Mouse (Mus musculus) CH12.LX (cell line): ENCODE results near the gene Apeh. TPM values are rescaled to one million over a fixed set of nuclear protein-coding genes. Genes with fewer than 3 reads are reported as not detected.
A peak's percentile ranks its signal among the peaks of the same experiment; 100 is the strongest.

Experiments used
- DNase-seq: peaks from one replicate; pipeline ENCODE4 v3.0.0-alpha.2; 2013; ENCODE audit errors: extremely low read depth
- H3K27ac ChIP-seq: 2 replicates; pipeline ENCODE4 v1.5.1; 2012; ENCODE audit warnings: low read depth, mild to moderate bottlenecking, control low read depth, moderate library complexity; ENCODE audit not compliant: insufficient read depth
- H3K27me3 ChIP-seq: replicated peaks from 2 replicates; pipeline ENCODE3; 2012; ENCODE audit warnings: inconsistent platforms
- H3K36me3 ChIP-seq, 2 experiments: replicated peaks in 1 of 2; 2 replicates each; pipeline versions ENCODE3 to v1.6.1; 2012; ENCODE audit warnings: inconsistent platforms in 1 of 2, low read length in 1 of 2, mild to moderate bottlenecking in 1 of 2, mixed read lengths in 1 of 2, moderate library complexity in 1 of 2; ENCODE audit not compliant: control insufficient read depth in 1 of 2, insufficient read depth in 1 of 2
- H3K4me1 ChIP-seq, 2 experiments: 2 replicates each; pipeline ENCODE4 v1.6.1; 2012; ENCODE audit warnings: inconsistent platforms in 1 of 2, moderate library complexity in 1 of 2; ENCODE audit not compliant: insufficient read depth in 2 of 2, control insufficient read depth in 1 of 2
- H3K4me2 ChIP-seq: 2 replicates; pipeline ENCODE4 v1.6.1; 2012; ENCODE audit warnings: low read depth, mild to moderate bottlenecking, control low read depth; ENCODE audit not compliant: poor library complexity, insufficient read depth, severe bottlenecking
- H3K4me3 ChIP-seq, 3 experiments: fragments of 150-350 bp in 1 of 3; sonication (generic) in 1 of 3; replicated peaks in 1 of 3; 2 replicates each; pipeline versions ENCODE3 to v1.5.1; 2011 to 2012; ENCODE audit warnings: low read depth in 2 of 3, low read length in 2 of 3, mild to moderate bottlenecking in 2 of 3, moderate library complexity in 2 of 3, control low read depth in 1 of 3, improper control_type of control experiment in 1 of 3, inconsistent platforms in 1 of 3, mixed read lengths in 1 of 3; ENCODE audit not compliant: poor library complexity in 1 of 3
- H3K79me2 ChIP-seq: replicated peaks from 2 replicates; pipeline ENCODE4 v1.6.1; 2012; ENCODE audit warnings: mild to moderate bottlenecking, moderate library complexity; ENCODE audit not compliant: control insufficient read depth, poor library complexity, insufficient read depth, severe bottlenecking; ENCODE audit errors: extremely low read depth
- H3K9ac ChIP-seq: 2 replicates; pipeline ENCODE4 v1.6.1; 2012; ENCODE audit warnings: low read depth, mild to moderate bottlenecking, control low read depth, moderate library complexity; ENCODE audit not compliant: insufficient read depth
- H3K9me3 ChIP-seq: replicated peaks from 2 replicates; pipeline ENCODE3; 2012; ENCODE audit warnings: low read length, inconsistent platforms, mixed read lengths
- BHLHE40 ChIP-seq: IDR thresholded peaks from 2 replicates; pipeline ENCODE4 v1.6.1; 2011; ENCODE audit warnings: mild to moderate bottlenecking, low read depth, low read length, improper control_type of control experiment
- CHD1 ChIP-seq: IDR thresholded peaks from 2 replicates; pipeline ENCODE4 v1.6.1; 2012; ENCODE audit warnings: low read depth, low read length, improper control_type of control experiment, inconsistent platforms
- CTCF ChIP-seq, 2 experiments: IDR thresholded peaks in 1 of 2; conservative IDR thresholded peaks in 1 of 2; 2 replicates each; pipeline ENCODE4 v1.5.1; 2011 to 2012; ENCODE audit warnings: low read depth in 2 of 2, low read length in 2 of 2, improper control_type of control experiment in 1 of 2, inconsistent platforms in 1 of 2, mild to moderate bottlenecking in 1 of 2, moderate library complexity in 1 of 2
- E2F4 ChIP-seq: IDR thresholded peaks from 2 replicates; pipeline ENCODE4 v1.6.1; 2011; ENCODE audit warnings: low read depth, low read length, improper control_type of control experiment; ENCODE audit not compliant: insufficient replicate concordance
- ETS1 ChIP-seq: conservative IDR thresholded peaks from 2 replicates; pipeline ENCODE4 v1.6.1; 2012; ENCODE audit warnings: low read depth, mild to moderate bottlenecking, inconsistent platforms, low read length, improper control_type of control experiment, moderate library complexity
- GABPA ChIP-seq: IDR thresholded peaks from 2 replicates; pipeline ENCODE4 v1.6.1; 2012; ENCODE audit warnings: low read depth, low read length, improper control_type of control experiment, inconsistent platforms; ENCODE audit not compliant: insufficient replicate concordance
- HCFC1 ChIP-seq: IDR thresholded peaks from 2 replicates; pipeline ENCODE4 v1.6.1; 2012; ENCODE audit warnings: low read depth, mild to moderate bottlenecking, inconsistent platforms, low read length, improper control_type of control experiment
- MAFK ChIP-seq: IDR thresholded peaks from 2 replicates; pipeline ENCODE4 v1.6.1; 2011; ENCODE audit warnings: low read length, improper control_type of control experiment; ENCODE audit not compliant: insufficient replicate concordance
- MAX ChIP-seq: IDR thresholded peaks from 2 replicates; pipeline ENCODE4 v1.6.1; 2011; ENCODE audit warnings: low read length, improper control_type of control experiment
- MAZ ChIP-seq: IDR thresholded peaks from 2 replicates; pipeline ENCODE4 v1.6.1; 2012; ENCODE audit warnings: low read depth, mild to moderate bottlenecking, inconsistent platforms, low read length, improper control_type of control experiment, moderate library complexity
- MEF2A ChIP-seq: IDR thresholded peaks from 2 replicates; pipeline ENCODE4 v1.6.1; 2014; ENCODE audit warnings: low read depth, mild to moderate bottlenecking, inconsistent platforms, low read length, improper control_type of control experiment, borderline replicate concordance
- MXI1 ChIP-seq: IDR thresholded peaks from 2 replicates; pipeline ENCODE4 v1.6.1; 2011; ENCODE audit warnings: mild to moderate bottlenecking, low read depth, low read length, improper control_type of control experiment
- PAX5 ChIP-seq: IDR thresholded peaks from 2 replicates; pipeline ENCODE4 v1.6.1; 2012; ENCODE audit warnings: low read length, inconsistent platforms, mixed read lengths
- POLR2A ChIP-seq: IDR thresholded peaks from 2 replicates; pipeline ENCODE4 v1.6.1; 2011; ENCODE audit warnings: low read depth, mild to moderate bottlenecking, improper control_type of control experiment, low read length
- POLR2AphosphoS2 ChIP-seq: IDR thresholded peaks from 2 replicates; pipeline ENCODE4 v1.6.1; 2011; ENCODE audit warnings: low read depth, low read length, improper control_type of control experiment
- RCOR1 ChIP-seq: conservative IDR thresholded peaks from 2 replicates; pipeline ENCODE4 v1.6.1; 2012; ENCODE audit warnings: low read depth, mild to moderate bottlenecking, inconsistent platforms, low read length, improper control_type of control experiment
- SMC3 ChIP-seq: IDR thresholded peaks from 2 replicates; pipeline ENCODE4 v1.6.1; 2011; ENCODE audit warnings: low read depth, low read length, improper control_type of control experiment
- UBTF ChIP-seq: IDR thresholded peaks from 2 replicates; pipeline ENCODE4 v1.6.1; 2012; ENCODE audit warnings: low read depth, mild to moderate bottlenecking, inconsistent platforms, low read length, improper control_type of control experiment, moderate library complexity
- USF1 ChIP-seq: IDR thresholded peaks from 2 replicates; pipeline ENCODE4 v1.6.1; 2014; ENCODE audit warnings: low read depth, mild to moderate bottlenecking, inconsistent platforms, low read length, improper control_type of control experiment
- USF2 ChIP-seq: conservative IDR thresholded peaks from 2 replicates; pipeline ENCODE4 v1.6.1; 2011; ENCODE audit warnings: low read depth, low read length, improper control_type of control experiment
- ZMIZ1 ChIP-seq: IDR thresholded peaks from 2 replicates; pipeline ENCODE4 v1.6.1; 2012; ENCODE audit warnings: low read depth, mild to moderate bottlenecking, inconsistent platforms, low read length, improper control_type of control experiment
- ZNF384 ChIP-seq: IDR thresholded peaks from 2 replicates; pipeline ENCODE4 v1.6.1; 2012; ENCODE audit warnings: low read depth, low read length, improper control_type of control experiment, inconsistent platforms
- dilution Hi-C: fragments of 300-500 bp; cut with MboI; formaldehyde crosslinking; loops from 2 replicates; pipeline ENCODE4 v1.14.3; 2020; ENCODE audit warnings: low sequenced_read_pairs; ENCODE audit not compliant: extremely low pct_unique_long_range_greater_than_20kb, extremely low pct_ligation_motif_present
- in situ Hi-C: fragments of 300-500 bp; cut with MboI; formaldehyde crosslinking; loops from 3 replicates; pipeline ENCODE4 v1.14.3; 2019; ENCODE audit warnings: low sequenced_read_pairs, low pct_ligation_motif_present, low pct_unique_long_range_greater_than_20kb, mixed read lengths
- polyA plus RNA-seq: library from polyadenylated mRNA; unstranded; fragments of >175 nt; gene quantifications from 2 replicates; pipeline ENCODE4 v1.2.1, GENCODE M21; 2012; ENCODE audit warnings: low read depth; ENCODE audit not compliant: insufficient read length
- total RNA-seq, 2 experiments: library from RNA; depleted of rRNA; stranded (reverse); fragments of 300-350 nt in 1 of 2; fragments of >200 nt in 1 of 2; gene quantifications; 2 replicates each; pipeline ENCODE4 v1.2.3; 2012 to 2014

Apeh gene
- total and polyA plus RNA-seq, 3 experiments = 36.2 to 69.5 (median 53.2) TPM

GRCm38 (mm10) chr9:108128248-108128647 lies 33.8 kb upstream of the Apeh start:
- Histone ChIP-seq H3K4me1 (peaks cover 27 to 57% of the 10 kb centered on the region in 2 experiments), H3K79me2 (no peaks in the 10 kb centered on the region), H3K27ac (no peak overlapping the region), H3K36me3 (no peaks in the 10 kb centered on the region), H3K27me3 (peaks cover 6% of the 10 kb centered on the region), H3K9ac (no peak overlapping the region), H3K4me3 (no peak overlapping the region), H3K9me3 (no peaks in the 10 kb centered on the region), H3K4me2 (no peak overlapping the region)
- dilution Hi-C loops = no loop called here
- TF ChIP-seq ETS1 (0 out of 2 replicates have a peak, but pooled peaks have one; percentile 21), MEF2A (0 out of 2 replicates have a peak, but pooled peaks have one; percentile 24), MAZ (no peak)
- in situ Hi-C loops = no loop called here
- no peak for DNase-seq

DNA sequence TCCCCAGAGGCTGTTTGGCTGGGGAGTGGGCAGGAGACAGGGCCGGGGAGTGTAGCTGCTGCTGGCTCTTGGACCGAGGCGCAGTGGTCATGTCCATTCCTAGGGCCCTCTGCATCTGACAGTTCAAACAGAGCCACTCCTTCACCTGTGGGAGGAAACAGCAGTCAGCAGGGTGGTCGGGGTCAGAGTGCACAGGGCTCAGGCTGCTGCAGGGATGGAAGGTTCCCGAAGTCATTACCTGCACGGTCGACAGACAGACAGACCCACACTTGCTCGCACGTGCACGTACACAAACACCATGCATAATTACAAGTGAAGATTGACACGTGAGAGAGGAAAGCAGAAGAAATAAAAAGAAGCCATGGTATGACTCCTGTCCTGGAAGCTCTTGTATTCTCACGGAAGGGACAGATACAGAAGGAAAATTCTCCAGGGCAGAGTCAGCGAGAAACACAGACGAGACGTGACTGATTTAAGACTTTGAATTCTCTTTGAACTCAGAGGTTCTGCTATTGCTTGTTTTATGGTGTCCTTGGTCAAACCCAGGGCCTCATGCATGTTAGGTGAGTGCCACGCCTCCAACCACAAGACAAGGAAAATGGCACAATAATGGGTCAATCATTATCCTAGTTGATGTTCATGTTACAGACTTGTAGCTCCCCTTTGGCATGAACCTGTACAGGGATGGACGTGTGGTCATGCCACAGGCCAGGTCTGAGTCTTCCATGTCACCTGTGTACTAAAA lies 32.2 kb upstream of the Apeh start:
- H3K4me1 ChIP-seq = peaks cover 28 to 69% of the 10 kb centered on the region in 2 experiments
- H3K36me3 ChIP-seq = no peaks in the 10 kb centered on the region
- H3K27me3 ChIP-seq = peaks cover 3% of the 10 kb centered on the region
- TF ChIP-seq E2F4 = no peak
- TF ChIP-seq PAX5 = no peak
- TF ChIP-seq MAX = no peak
- no peak for TF ChIP-seq SMC3
- no peak for TF ChIP-seq RCOR1
- TF ChIP-seq ZNF384 = no peak
- no peak for TF ChIP-seq CHD1
- TF ChIP-seq POLR2A = no peak
- TF ChIP-seq UBTF = no peak
- TF ChIP-seq MAFK = no peak
- no peak overlapping the region for H3K9ac ChIP-seq
- no peak overlapping the region for H3K4me3 ChIP-seq
- H3K79me2 ChIP-seq = no peaks in the 10 kb centered on the region
- H3K4me2 ChIP-seq = no peak overlapping the region
- in situ Hi-C loops (no loop called here), dilution Hi-C loops (no loop called here)
- no peaks in the 10 kb centered on the region for H3K9me3 ChIP-seq
- no peak for DNase-seq
- no peak overlapping the region for H3K27ac ChIP-seq

GRCm38 (mm10) chr9:108125731-108126130 lies 31.3 kb upstream of the Apeh start:
- no peaks in the 10 kb centered on the region for H3K36me3 ChIP-seq
- no peak overlapping the region for H3K4me2 ChIP-seq
- in situ Hi-C loops = no loop called here
- no peaks in the 10 kb centered on the region for H3K9me3 ChIP-seq
- H3K4me1 ChIP-seq = peaks cover 35 to 78% of the 10 kb centered on the region in 2 experiments
- peaks cover 2% of the 10 kb centered on the region for H3K27me3 ChIP-seq
- no peaks in the 10 kb centered on the region for H3K79me2 ChIP-seq
- H3K27ac ChIP-seq = no peak overlapping the region
- no peak for TF ChIP-seq MXI1
- TF ChIP-seq USF2 = no peak
- no peak for TF ChIP-seq HCFC1
- TF ChIP-seq ZMIZ1 = no peak
- TF ChIP-seq CHD1 = no peak
- no peak for TF ChIP-seq BHLHE40
- TF ChIP-seq USF1 = no peak
- no peak for TF ChIP-seq GABPA
- TF ChIP-seq POLR2AphosphoS2 = no peak
- no peak for TF ChIP-seq CTCF (conservative IDR thresholded peaks at IDR 0.05 in 1 of 2, IDR thresholded peaks at IDR 0.05 in 1 of 2; ENCODE audit: low read depth in 2 of 2, low read length in 2 of 2)
- no peak for TF ChIP-seq RCOR1
- no peak for TF ChIP-seq MAX
- no peak for TF ChIP-seq ZNF384
- no peak for TF ChIP-seq SMC3
- no peak for TF ChIP-seq UBTF
- TF ChIP-seq, all 38 proteins: peak for 0
- DNase-seq = no peak
- dilution Hi-C loops = no loop called here
- H3K4me3 ChIP-seq = no peak overlapping the region
- no peak overlapping the region for H3K9ac ChIP-seq
